Mouse (Mus musculus): Measurements from ENCODE around the gene Usf3. TPM values are rescaled to one million over a fixed set of nuclear protein-coding genes. Genes with fewer than 3 reads are reported as not detected.

Usf3 gene
- total and polyA plus RNA-seq, 3 experiments, result 4.0 to 8.5 (median 5.2) TPM

GRCm38 (mm10) chr16:44154497-44155057, 18.5 kb upstream of the Usf3 start:
- H3K4me3 ChIP-seq (replicated peaks in 1 of 3; ENCODE audit: low read depth in 2 of 3, low read length in 2 of 3, poor library complexity in 1 of 3), result no peak overlapping the region
- H3K4me1 ChIP-seq (ENCODE audit: control insufficient read depth in 1 of 2, insufficient read depth in 2 of 2), result peaks cover 0 to 9% of the 10 kb centered on the region in 2 experiments; a peak in 1 of 4 replicates
- H3K9ac ChIP-seq (ENCODE audit: insufficient read depth, low read depth), result no peak overlapping the region
- no peak overlapping the region for H3K4me2 ChIP-seq (ENCODE audit: insufficient read depth, low read depth, poor library complexity, severe bottlenecking)
- H3K27me3 ChIP-seq (replicated peaks), result no peaks in the 10 kb centered on the region
- H3K9me3 ChIP-seq (replicated peaks; ENCODE audit: low read length), result no peaks in the 10 kb centered on the region
- dilution Hi-C loops (cut with MboI; ENCODE audit: extremely low pct_ligation_motif_present, extremely low pct_unique_long_range_greater_than_20kb, low sequenced_read_pairs) (no loop called here), in situ Hi-C loops (cut with MboI; ENCODE audit: low pct_ligation_motif_present, low pct_unique_long_range_greater_than_20kb, low sequenced_read_pairs) (no loop called here)
- DNase-seq (ENCODE audit: extremely low read depth), result no peak
- H3K27ac ChIP-seq (ENCODE audit: insufficient read depth, low read depth), result no peak overlapping the region
- H3K36me3 ChIP-seq (replicated peaks in 1 of 2; ENCODE audit: control insufficient read depth in 1 of 2, insufficient read depth in 1 of 2, low read length in 1 of 2), result peaks cover 11 to 60% of the 10 kb centered on the region in 2 experiments
- TF ChIP-seq ZNF384 (IDR thresholded peaks at IDR 0.05; ENCODE audit: low read depth, low read length), result peak; percentile 36; the same call in 1 of the 2 replicates
- TF ChIP-seq EP300 (IDR thresholded peaks at IDR 0.05; ENCODE audit: low read length), result no peak
- TF ChIP-seq CTCF (conservative IDR thresholded peaks at IDR 0.05 in 1 of 2, IDR thresholded peaks at IDR 0.05 in 1 of 2; ENCODE audit: low read depth in 2 of 2, low read length in 2 of 2), result peak; percentile 20 to 46; a peak in 2 of 4 replicates
- no peak for TF ChIP-seq MAX (IDR thresholded peaks at IDR 0.05; ENCODE audit: low read length)
- TF ChIP-seq HCFC1 (IDR thresholded peaks at IDR 0.05; ENCODE audit: low read depth, low read length), result no peak
- peaks cover 43% of the 10 kb centered on the region for H3K79me2 ChIP-seq (replicated peaks; ENCODE audit: control insufficient read depth, extremely low read depth, insufficient read depth, poor library complexity, severe bottlenecking)

GRCm38 (mm10) chr16:44159325-44159724, 13.7 kb upstream of the Usf3 start:
- dilution Hi-C loops (cut with MboI; ENCODE audit: extremely low pct_ligation_motif_present, extremely low pct_unique_long_range_greater_than_20kb, low sequenced_read_pairs), result no loop called here
- in situ Hi-C loops (cut with MboI; ENCODE audit: low pct_ligation_motif_present, low pct_unique_long_range_greater_than_20kb, low sequenced_read_pairs), result no loop called here
- Histone ChIP-seq H3K27ac (ENCODE audit: insufficient read depth, low read depth) (no peak overlapping the region), H3K27me3 (replicated peaks) (no peaks in the 10 kb centered on the region), H3K4me2 (ENCODE audit: insufficient read depth, low read depth, poor library complexity, severe bottlenecking) (no peak overlapping the region), H3K4me3 (replicated peaks in 1 of 3; ENCODE audit: low read depth in 2 of 3, low read length in 2 of 3, poor library complexity in 1 of 3) (no peak overlapping the region), H3K79me2 (replicated peaks; ENCODE audit: control insufficient read depth, extremely low read depth, insufficient read depth, poor library complexity, severe bottlenecking) (peaks cover 18% of the 10 kb centered on the region), H3K9me3 (replicated peaks; ENCODE audit: low read length) (no peaks in the 10 kb centered on the region), H3K36me3 (replicated peaks in 1 of 2; ENCODE audit: control insufficient read depth in 1 of 2, insufficient read depth in 1 of 2, low read length in 1 of 2) (peaks cover 16 to 73% of the 10 kb centered on the region in 2 experiments), H3K4me1 (ENCODE audit: control insufficient read depth in 1 of 2, insufficient read depth in 2 of 2) (no peaks in the 10 kb centered on the region), H3K9ac (ENCODE audit: insufficient read depth, low read depth) (no peak overlapping the region)
- TF ChIP-seq E2F4 (IDR thresholded peaks at IDR 0.05; ENCODE audit: insufficient replicate concordance, low read depth, low read length) (no peak), MEF2A (IDR thresholded peaks at IDR 0.05; ENCODE audit: borderline replicate concordance, low read depth, low read length) (no peak), GABPA (IDR thresholded peaks at IDR 0.05; ENCODE audit: insufficient replicate concordance, low read depth, low read length) (no peak), ETS1 (conservative IDR thresholded peaks at IDR 0.05; ENCODE audit: low read depth, low read length) (no peak), ZMIZ1 (IDR thresholded peaks at IDR 0.05; ENCODE audit: low read depth, low read length) (no peak), PAX5 (IDR thresholded peaks at IDR 0.05; ENCODE audit: low read length) (no peak), SMC3 (IDR thresholded peaks at IDR 0.05; ENCODE audit: low read depth, low read length) (no peak), HCFC1 (IDR thresholded peaks at IDR 0.05; ENCODE audit: low read depth, low read length) (no peak), CTCF (conservative IDR thresholded peaks at IDR 0.05 in 1 of 2, IDR thresholded peaks at IDR 0.05 in 1 of 2; ENCODE audit: low read depth in 2 of 2, low read length in 2 of 2) (no peak), MAX (IDR thresholded peaks at IDR 0.05; ENCODE audit: low read length) (no peak), MXI1 (IDR thresholded peaks at IDR 0.05; ENCODE audit: low read depth, low read length) (no peak)
- no peak for DNase-seq (ENCODE audit: extremely low read depth)

Data from CH12.LX (cell line).